Mouse (Mus musculus): ENCODE measurements around the gene Sqor. TPM values are rescaled to one million over a fixed set of nuclear protein-coding genes. Genes with fewer than 3 reads are reported as not detected.

The Sqor gene
- polyA plus RNA-seq, 1 experiment from 2014 or later: 37.7 TPM

DNA sequence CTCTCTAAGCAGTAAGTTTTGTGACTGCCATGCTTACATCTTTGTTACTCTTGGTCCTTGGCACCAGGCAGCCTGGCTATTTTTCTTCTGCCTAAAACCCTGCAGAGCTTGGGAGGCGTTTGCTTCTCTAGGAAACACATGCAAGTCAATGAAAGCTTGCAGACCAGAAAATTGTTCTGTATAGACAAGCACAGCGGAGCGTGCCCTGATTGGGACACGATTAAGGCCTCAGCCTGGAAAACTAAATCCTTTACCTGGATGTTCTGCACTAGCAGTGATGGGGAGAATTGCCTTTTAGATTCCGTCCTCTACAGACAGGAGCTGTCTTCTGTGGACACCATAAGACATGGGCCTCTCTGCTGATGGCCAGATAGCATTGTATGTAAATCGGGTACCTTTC lies 39.4 kb downstream of the Sqor start:
- H3K9me3 ChIP-seq (replicated peaks; ENCODE audit: control insufficient read depth, low read length): no peaks in the 10 kb centered on the region
- no peak overlapping the region for H3K27ac ChIP-seq (ENCODE audit: low read length)
- H3K4me3 ChIP-seq (replicated peaks; ENCODE audit: low read length): no peak overlapping the region
- WGBS: 89% methylated on average over 6 of the region's 6 CpGs
- no peak for ATAC-seq (ENCODE audit: insufficient read depth, low FRiP score)
- no peak overlapping the region for H3K4me2 ChIP-seq (ENCODE audit: low read depth, low read length)
- H3K9ac ChIP-seq (ENCODE audit: low read length): no peak overlapping the region
- no peaks in the 10 kb centered on the region for H3K4me1 ChIP-seq (ENCODE audit: control insufficient read depth, insufficient read depth, low read length)
- H3K27me3 ChIP-seq (ENCODE audit: control insufficient read depth, insufficient read depth, low read length): no peaks in the 10 kb centered on the region
- no peaks in the 10 kb centered on the region for H3K36me3 ChIP-seq (ENCODE audit: control insufficient read depth, insufficient read depth, low read length)

- Histone ChIP-seq H3K9me3 (replicated peaks; ENCODE audit: control insufficient read depth, low read length) (no peaks in the 10 kb centered on the region), H3K27me3 (ENCODE audit: control insufficient read depth, insufficient read depth, low read length) (no peaks in the 10 kb centered on the region), H3K36me3 (ENCODE audit: control insufficient read depth, insufficient read depth, low read length) (no peaks in the 10 kb centered on the region), H3K27ac (ENCODE audit: low read length) (no peak overlapping the region), H3K4me1 (ENCODE audit: control insufficient read depth, insufficient read depth, low read length) (no peaks in the 10 kb centered on the region), H3K4me2 (ENCODE audit: low read depth, low read length) (no peak overlapping the region), H3K9ac (ENCODE audit: low read length) (no peak overlapping the region), H3K4me3 (replicated peaks; ENCODE audit: low read length) (no peak overlapping the region)
- ATAC-seq (ENCODE audit: insufficient read depth, low FRiP score): no peak
- 82% methylated on average over 3 of the region's 3 CpGs for whole genome bisulfite sequencing
Observed at GRCm38 (mm10) chr2:122806040-122806439, 41.0 kb downstream of the Sqor start.

- no peak for ATAC-seq (ENCODE audit: insufficient read depth, low FRiP score)
- WGBS: 86% methylated on average over 4 of the region's 4 CpGs
- H3K4me1 ChIP-seq (ENCODE audit: control insufficient read depth, insufficient read depth, low read length): no peaks in the 10 kb centered on the region
- H3K9ac ChIP-seq (ENCODE audit: low read length): no peak overlapping the region
- H3K4me3 ChIP-seq (replicated peaks; ENCODE audit: low read length): no peak overlapping the region
- no peaks in the 10 kb centered on the region for H3K9me3 ChIP-seq (replicated peaks; ENCODE audit: control insufficient read depth, low read length)
- no peaks in the 10 kb centered on the region for H3K27me3 ChIP-seq (ENCODE audit: control insufficient read depth, insufficient read depth, low read length)
- H3K36me3 ChIP-seq (ENCODE audit: control insufficient read depth, insufficient read depth, low read length): no peaks in the 10 kb centered on the region
- H3K27ac ChIP-seq (ENCODE audit: low read length): no peak overlapping the region
- no peak overlapping the region for H3K4me2 ChIP-seq (ENCODE audit: low read depth, low read length)
Observed at GRCm38 (mm10) chr2:122809027-122809426, 44.0 kb downstream of the Sqor start.

DNA sequence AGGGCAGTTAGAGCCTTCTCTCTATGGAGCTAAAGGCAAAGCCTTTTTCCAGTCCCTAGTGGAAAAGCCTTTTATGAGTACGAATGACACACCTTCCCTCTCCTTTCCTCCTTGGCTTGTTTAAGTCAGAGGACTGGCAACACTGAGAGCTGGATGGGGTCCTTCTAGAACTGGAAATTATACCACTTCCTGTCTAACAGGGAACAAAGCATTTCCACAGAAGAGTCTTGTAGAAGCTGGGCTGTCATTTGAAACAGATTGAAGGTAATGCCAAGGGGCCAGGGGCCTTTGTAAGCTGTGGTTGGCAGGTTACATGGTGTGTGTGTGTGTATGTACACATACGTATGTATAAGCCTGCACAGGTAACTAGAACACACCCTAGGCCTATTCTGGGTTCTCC lies 51.9 kb downstream of the Sqor start:
- ATAC-seq (ENCODE audit: insufficient read depth, low FRiP score): no peak
- Histone ChIP-seq H3K36me3 (ENCODE audit: control insufficient read depth, insufficient read depth, low read length) (no peaks in the 10 kb centered on the region), H3K4me2 (ENCODE audit: low read depth, low read length) (no peak overlapping the region), H3K4me3 (replicated peaks; ENCODE audit: low read length) (no peak overlapping the region), H3K9me3 (replicated peaks; ENCODE audit: control insufficient read depth, low read length) (no peaks in the 10 kb centered on the region), H3K9ac (ENCODE audit: low read length) (no peak overlapping the region), H3K27ac (ENCODE audit: low read length) (no peak overlapping the region), H3K4me1 (ENCODE audit: control insufficient read depth, insufficient read depth, low read length) (no peaks in the 10 kb centered on the region), H3K27me3 (ENCODE audit: control insufficient read depth, insufficient read depth, low read length) (no peaks in the 10 kb centered on the region)
- 82% methylated on average over 2 of the region's 2 CpGs for WGBS

DNA sequence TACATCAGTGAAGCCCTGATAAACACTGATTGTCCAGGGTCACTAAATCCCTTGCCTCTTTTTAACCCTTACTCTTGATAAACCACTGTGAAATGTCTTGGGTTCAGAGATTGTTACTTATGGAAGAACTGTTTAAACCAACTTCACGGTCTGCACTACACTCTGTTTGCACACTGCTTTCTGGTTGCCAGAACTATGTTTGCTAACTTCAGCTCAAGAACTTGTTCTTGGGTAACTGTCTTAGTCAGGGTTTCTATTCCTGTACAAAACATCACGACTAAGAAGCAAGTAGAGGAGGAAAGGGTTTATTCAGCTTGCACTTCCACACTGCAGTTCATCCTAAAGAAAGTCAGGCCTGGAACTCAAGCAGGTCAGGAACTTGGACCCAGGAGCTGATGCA lies 56.2 kb downstream of the Sqor start:
- ATAC-seq (ENCODE audit: insufficient read depth, low FRiP score): no peak
- H3K9ac ChIP-seq (ENCODE audit: low read length): no peak overlapping the region
- 40% methylated on average over 2 of the region's 2 CpGs for WGBS
- 0 out of 2 replicates have a peak, but pooled peaks cover 4% of the 10 kb centered on the region for H3K4me1 ChIP-seq (ENCODE audit: control insufficient read depth, insufficient read depth, low read length)
- no peaks in the 10 kb centered on the region for H3K9me3 ChIP-seq (replicated peaks; ENCODE audit: control insufficient read depth, low read length)
- no peaks in the 10 kb centered on the region for H3K36me3 ChIP-seq (ENCODE audit: control insufficient read depth, insufficient read depth, low read length)
- no peak overlapping the region for H3K4me3 ChIP-seq (replicated peaks; ENCODE audit: low read length)
- H3K4me2 ChIP-seq (ENCODE audit: low read depth, low read length): no peak overlapping the region
- no peak overlapping the region for H3K27ac ChIP-seq (ENCODE audit: low read length)
- H3K27me3 ChIP-seq (ENCODE audit: control insufficient read depth, insufficient read depth, low read length): no peaks in the 10 kb centered on the region

- peak; percentile 40; the same call in 1 of the 2 replicates for ATAC-seq (ENCODE audit: insufficient read depth, low FRiP score)
- 29% methylated on average over 19 of the region's 19 CpGs for WGBS
- Histone ChIP-seq H3K4me2 (ENCODE audit: low read depth, low read length) (peak overlapping the region; percentile 35; the same call in 1 of the 2 replicates), H3K4me1 (ENCODE audit: control insufficient read depth, insufficient read depth, low read length) (0 out of 2 replicates have a peak, but pooled peaks cover 4% of the 10 kb centered on the region), H3K27ac (ENCODE audit: low read length) (no peak overlapping the region), H3K9me3 (replicated peaks; ENCODE audit: control insufficient read depth, low read length) (no peaks in the 10 kb centered on the region), H3K27me3 (ENCODE audit: control insufficient read depth, insufficient read depth, low read length) (no peaks in the 10 kb centered on the region), H3K9ac (ENCODE audit: low read length) (no peak overlapping the region), H3K36me3 (ENCODE audit: control insufficient read depth, insufficient read depth, low read length) (no peaks in the 10 kb centered on the region), H3K4me3 (replicated peaks; ENCODE audit: low read length) (no peak overlapping the region)
Observed at GRCm38 (mm10) chr2:122825406-122826236, 60.6 kb downstream of the Sqor start.

DNA sequence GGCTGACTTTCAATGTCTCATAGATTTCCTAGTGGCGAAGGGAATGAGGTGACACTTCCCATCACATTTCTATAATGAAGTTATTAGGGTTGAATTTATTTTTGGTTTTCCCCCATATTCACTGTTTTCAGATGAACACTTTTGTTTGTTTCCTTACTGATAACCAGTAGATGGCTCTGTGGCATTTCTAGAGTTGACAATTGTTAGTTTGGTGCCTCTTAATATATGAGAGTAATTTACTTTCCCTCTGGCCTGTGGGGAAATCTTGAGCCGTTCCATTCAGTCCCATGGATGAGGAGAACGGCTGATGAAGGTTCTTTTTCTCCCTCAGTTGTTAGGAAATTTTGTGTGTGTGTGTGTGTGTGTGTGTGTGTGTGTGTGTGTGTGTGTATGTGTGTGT lies 61.3 kb downstream of the Sqor start:
- Histone ChIP-seq H3K4me3 (replicated peaks; ENCODE audit: low read length) (no peak overlapping the region), H3K9ac (ENCODE audit: low read length) (no peak overlapping the region), H3K27ac (ENCODE audit: low read length) (no peak overlapping the region), H3K27me3 (ENCODE audit: control insufficient read depth, insufficient read depth, low read length) (no peaks in the 10 kb centered on the region), H3K9me3 (replicated peaks; ENCODE audit: control insufficient read depth, low read length) (no peaks in the 10 kb centered on the region), H3K4me2 (ENCODE audit: low read depth, low read length) (no peak overlapping the region), H3K4me1 (ENCODE audit: control insufficient read depth, insufficient read depth, low read length) (0 out of 2 replicates have a peak, but pooled peaks cover 4% of the 10 kb centered on the region), H3K36me3 (ENCODE audit: control insufficient read depth, insufficient read depth, low read length) (no peaks in the 10 kb centered on the region)
- no peak for ATAC-seq (ENCODE audit: insufficient read depth, low FRiP score)
- WGBS: 62% methylated on average over 3 of the region's 3 CpGs

- WGBS: 78% methylated on average over 4 of the region's 4 CpGs
- Histone ChIP-seq H3K36me3 (ENCODE audit: control insufficient read depth, insufficient read depth, low read length) (no peaks in the 10 kb centered on the region), H3K4me1 (ENCODE audit: control insufficient read depth, insufficient read depth, low read length) (no peaks in the 10 kb centered on the region), H3K27ac (ENCODE audit: low read length) (no peak overlapping the region), H3K9me3 (replicated peaks; ENCODE audit: control insufficient read depth, low read length) (no peaks in the 10 kb centered on the region), H3K4me3 (replicated peaks; ENCODE audit: low read length) (no peak overlapping the region), H3K4me2 (ENCODE audit: low read depth, low read length) (no peak overlapping the region), H3K9ac (ENCODE audit: low read length) (no peak overlapping the region), H3K27me3 (ENCODE audit: control insufficient read depth, insufficient read depth, low read length) (no peaks in the 10 kb centered on the region)
- no peak for ATAC-seq (ENCODE audit: insufficient read depth, low FRiP score)
Observed at GRCm38 (mm10) chr2:122854636-122855035, 89.6 kb downstream of the Sqor start.

GRCm38 (mm10) chr2:122855354-122855753 lies 90.3 kb downstream of the Sqor start:
- Histone ChIP-seq H3K27me3 (ENCODE audit: control insufficient read depth, insufficient read depth, low read length) (no peaks in the 10 kb centered on the region), H3K9ac (ENCODE audit: low read length) (no peak overlapping the region), H3K4me3 (replicated peaks; ENCODE audit: low read length) (no peak overlapping the region), H3K36me3 (ENCODE audit: control insufficient read depth, insufficient read depth, low read length) (no peaks in the 10 kb centered on the region), H3K9me3 (replicated peaks; ENCODE audit: control insufficient read depth, low read length) (no peaks in the 10 kb centered on the region), H3K27ac (ENCODE audit: low read length) (no peak overlapping the region), H3K4me1 (ENCODE audit: control insufficient read depth, insufficient read depth, low read length) (no peaks in the 10 kb centered on the region), H3K4me2 (ENCODE audit: low read depth, low read length) (no peak overlapping the region)
- 76% methylated on average over 3 of the region's 3 CpGs for WGBS
- ATAC-seq (ENCODE audit: insufficient read depth, low FRiP score): no peak

All from stomach, embryonic 16.5 days (tissue).